Mouse (Mus musculus) testis, adult 2 months (tissue): Measurements from ENCODE around the gene Fam196b. TPM values are rescaled to one million over a fixed set of nuclear protein-coding genes. Genes with fewer than 3 reads are reported as not detected.

Experiments
- H3K27ac ChIP-seq: fragments of 200-500 bp; 2 replicates; pipeline ENCODE4 v1.5.1; 2012; ENCODE audit warnings: low read depth, low read length; ENCODE audit not compliant: control insufficient read depth, insufficient read depth
- H3K27me3 ChIP-seq: fragments of 200-500 bp; 2 replicates; pipeline ENCODE4 v1.6.1; 2012; ENCODE audit warnings: mild to moderate bottlenecking, low read length, moderate library complexity; ENCODE audit not compliant: control insufficient read depth, insufficient read depth
- H3K36me3 ChIP-seq: fragments of 200-500 bp; 2 replicates; pipeline ENCODE4 v1.6.1; 2012; ENCODE audit warnings: mild to moderate bottlenecking, low read length; ENCODE audit not compliant: control insufficient read depth, insufficient read depth
- H3K4me1 ChIP-seq: fragments of 200-500 bp; 2 replicates; pipeline ENCODE4 v1.6.1; 2012; ENCODE audit warnings: low read length; ENCODE audit not compliant: control insufficient read depth, insufficient read depth
- H3K4me3 ChIP-seq: fragments of 200-500 bp; 2 replicates; pipeline ENCODE4 v1.5.1; 2012; ENCODE audit warnings: low read depth, mild to moderate bottlenecking, low read length, moderate library complexity, mixed read lengths; ENCODE audit not compliant: control insufficient read depth
- CTCF ChIP-seq: fragments of 200-500 bp; IDR thresholded peaks from 2 replicates; pipeline ENCODE4 v1.5.1; 2012; ENCODE audit warnings: low read depth, mild to moderate bottlenecking, inconsistent platforms, low read length, moderate library complexity; ENCODE audit not compliant: control insufficient read depth, insufficient read depth, insufficient replicate concordance
- POLR2A ChIP-seq: fragments of 200-500 bp; IDR thresholded peaks from 2 replicates; pipeline ENCODE4 v1.6.1; 2012; ENCODE audit warnings: low read depth, mild to moderate bottlenecking, inconsistent platforms, low read length, moderate library complexity; ENCODE audit not compliant: control insufficient read depth
- polyA plus RNA-seq: library from polyadenylated mRNA; depleted of rRNA; stranded (reverse); fragments of >200 nt; gene quantifications from 2 replicates; pipeline ENCODE4 v1.2.3, GENCODE M21; 2012; rRNA removed

Fam196b gene
- polyA plus RNA-seq, 1 experiment = 3.5 TPM

DNA sequence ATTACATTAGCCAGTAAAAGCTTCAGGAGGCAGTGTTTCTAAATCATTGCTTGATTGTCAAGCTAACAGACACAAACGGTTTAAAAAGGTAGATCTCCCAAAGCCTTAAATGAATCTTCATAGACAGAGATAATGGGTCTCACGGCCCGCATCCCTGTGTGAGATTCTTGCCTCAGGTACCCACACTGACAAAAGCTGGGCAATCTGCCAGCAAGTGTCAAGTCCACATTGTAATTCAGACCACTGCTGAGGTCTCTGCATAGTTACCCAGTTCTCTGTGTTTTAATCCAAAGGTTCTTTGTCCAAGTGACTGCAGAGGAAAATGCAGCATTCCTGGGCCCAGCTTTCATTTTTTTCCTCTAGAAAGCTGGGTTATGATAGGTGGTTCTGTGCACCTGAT, 153.9 kb downstream of the Fam196b start:
- Histone ChIP-seq H3K4me1 (no peaks in the 10 kb centered on the region), H3K27me3 (no peaks in the 10 kb centered on the region), H3K27ac (no peak overlapping the region), H3K36me3 (no peaks in the 10 kb centered on the region), H3K4me3 (no peak overlapping the region)
- TF ChIP-seq POLR2A (no peak), CTCF (no peak)

DNA sequence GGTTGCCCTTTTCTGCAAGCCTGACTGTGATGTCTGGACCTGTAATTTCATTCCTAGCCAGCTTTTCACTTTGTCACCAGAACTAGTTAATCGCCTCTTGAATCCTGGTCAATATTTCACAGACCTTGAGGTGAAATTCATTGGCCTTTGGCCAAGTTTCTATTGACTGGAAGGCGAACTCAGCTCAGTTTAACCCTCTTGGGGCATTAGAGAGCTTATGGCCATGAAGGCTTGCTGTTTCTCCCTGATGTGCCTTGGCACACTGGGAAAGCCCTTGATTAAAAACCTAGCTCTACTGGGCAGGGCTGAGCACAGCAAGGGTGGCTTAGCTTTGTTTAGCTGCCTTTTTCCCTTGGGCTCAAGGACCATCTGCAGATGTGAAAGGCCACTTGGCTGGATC, 155.2 kb downstream of the Fam196b start:
- TF ChIP-seq POLR2A = no peak
- H3K36me3 ChIP-seq = no peaks in the 10 kb centered on the region
- no peaks in the 10 kb centered on the region for H3K4me1 ChIP-seq
- H3K4me3 ChIP-seq = no peak overlapping the region
- no peak overlapping the region for H3K27ac ChIP-seq
- H3K27me3 ChIP-seq = no peaks in the 10 kb centered on the region

Other genes with a start within 250 kb of the Fam196b start
- 22.3 and 23.8 TPM in 2 replicates for gene 4930469K13Rik, start 216.3 kb upstream of the Fam196b start, polyA plus RNA-seq
- 0.85 TPM in 1 of 2 replicates, not detected in the other for gene Foxi1, start 106.7 kb upstream of the Fam196b start, polyA plus RNA-seq